Mouse (Mus musculus) layer of hippocampus, postnatal 10 days (tissue): Measurements from ENCODE around the gene Ptch1. TPM values are rescaled to one million over a fixed set of nuclear protein-coding genes. Genes with fewer than 3 reads are reported as not detected.
A peak's percentile ranks its signal among the peaks of the same experiment; 100 is the strongest.

Experiments used
- DNase-seq, 2 experiments: peaks; one replicate each; pipeline ENCODE4 v3.0.0; 2021; ENCODE audit warnings: low spot score in 2 of 2
- total RNA-seq, 2 experiments: library from RNA; stranded (reverse); gene quantifications; 2 replicates each; pipeline ENCODE4 v1.2.3; 2021

The Ptch1 gene
- total RNA-seq, 2 experiments from 2014 or later = 31.3 to 39.1 TPM

GRCm38 (mm10) chr13:63540584-63540983, 32.8 kb downstream of the Ptch1 start:
- peak in 1 of 2 experiments; percentile 46 for DNase-seq

GRCm38 (mm10) chr13:63534981-63535380, 38.4 kb downstream of the Ptch1 start:
- no peak for DNase-seq

GRCm38 (mm10) chr13:63530857-63531256, 42.5 kb downstream of the Ptch1 start:
- no peak for DNase-seq

- DNase-seq = no peak
Measured at GRCm38 (mm10) chr13:63530371-63530764, 43.0 kb downstream of the Ptch1 start.

GRCm38 (mm10) chr13:63529602-63530370, 43.6 kb downstream of the Ptch1 start:
- no peak for DNase-seq

- no peak for DNase-seq
Measured at GRCm38 (mm10) chr13:63528852-63529251, 44.5 kb downstream of the Ptch1 start.

- DNase-seq = peak; percentile 34 to 53
Measured at GRCm38 (mm10) chr13:63528164-63528675, 45.2 kb downstream of the Ptch1 start.

GRCm38 (mm10) chr13:63525571-63526197, 47.7 kb downstream of the Ptch1 start:
- DNase-seq = no peak

- DNase-seq = peak; percentile 49 to 65
Measured at GRCm38 (mm10) chr13:63524608-63525570, 48.5 kb downstream of the Ptch1 start.

- no peak for DNase-seq
Measured at GRCm38 (mm10) chr13:63524061-63524460, 49.3 kb downstream of the Ptch1 start.

GRCm38 (mm10) chr13:63522832-63523231, 50.6 kb downstream of the Ptch1 start:
- DNase-seq = no peak

- DNase-seq = no peak
Measured at GRCm38 (mm10) chr13:63520110-63520509, 53.3 kb downstream of the Ptch1 start.

- DNase-seq = no peak
Measured at GRCm38 (mm10) chr13:63516535-63516934, 56.9 kb downstream of the Ptch1 start.

GRCm38 (mm10) chr13:63515542-63515941, 57.9 kb downstream of the Ptch1 start:
- DNase-seq = no peak

- no peak for DNase-seq
Measured at GRCm38 (mm10) chr13:63514931-63515360, 58.5 kb downstream of the Ptch1 start.

- DNase-seq = no peak
Measured at GRCm38 (mm10) chr13:63513374-63514098, 59.9 kb downstream of the Ptch1 start.

- DNase-seq = no peak
Measured at GRCm38 (mm10) chr13:63512411-63512810, 61.0 kb downstream of the Ptch1 start.

- DNase-seq = no peak
Measured at GRCm38 (mm10) chr13:63507821-63508220, 65.6 kb downstream of the Ptch1 start.

- DNase-seq = no peak
Measured at GRCm38 (mm10) chr13:63507001-63507556, 66.3 kb downstream of the Ptch1 start.

- no peak for DNase-seq
Measured at GRCm38 (mm10) chr13:63506364-63506763, 67.0 kb downstream of the Ptch1 start.
